Mouse (Mus musculus) kidney, adult 9 months (tissue): ENCODE measurements around the gene Hcn4.

Experiments used
- DNase-seq: peaks from one replicate; pipeline ENCODE4 v3.0.0; 2022

Gene Hcn4

GRCm38 (mm10) chr9:58823139-58823917 is at the start of gene Hcn4:
Hcn4 (plus strand) TSS chr9:58823412.
- DNase-seq: no peak

DNA sequence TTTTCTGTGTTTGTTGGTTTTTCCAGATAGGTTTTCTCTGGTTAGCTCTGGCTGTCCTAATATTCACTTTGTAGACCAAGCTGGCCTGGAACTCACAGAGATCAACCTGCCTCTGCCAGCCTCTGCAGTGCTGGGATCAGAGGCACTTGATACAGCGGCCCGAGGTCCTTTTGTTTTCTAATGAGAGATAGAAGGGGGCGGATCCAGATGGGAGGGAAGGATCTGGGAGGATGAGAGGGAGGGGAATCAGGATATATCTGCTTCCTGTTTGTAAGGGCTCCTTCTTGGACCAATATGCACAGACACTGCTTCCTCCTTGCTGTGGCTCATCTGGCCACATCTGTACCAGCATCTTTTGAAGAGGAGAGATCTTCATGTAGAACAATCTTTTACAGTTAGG is 48.5 kb upstream of the Hcn4 start:
- DNase-seq: no peak

DNA sequence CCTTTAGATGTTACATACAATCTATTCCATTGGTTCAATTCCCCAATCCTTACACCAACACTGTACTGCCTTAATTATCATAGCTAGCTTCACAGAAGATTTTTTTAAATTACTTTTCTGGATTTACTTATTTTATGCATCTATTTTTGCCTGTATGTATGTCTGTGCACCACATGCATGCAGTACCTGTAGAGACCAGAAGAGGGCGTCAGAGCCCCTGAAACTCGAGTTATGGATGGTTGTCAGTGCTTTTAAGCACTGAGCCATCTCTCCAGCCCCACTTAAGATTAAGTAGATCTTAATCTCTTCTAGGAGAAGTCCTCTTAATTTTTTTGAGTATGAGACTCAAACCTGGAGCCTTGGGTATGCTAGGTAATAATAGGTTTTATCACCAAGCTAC is 47.8 kb upstream of the Hcn4 start:
- DNase-seq: peak; percentile 7

DNA sequence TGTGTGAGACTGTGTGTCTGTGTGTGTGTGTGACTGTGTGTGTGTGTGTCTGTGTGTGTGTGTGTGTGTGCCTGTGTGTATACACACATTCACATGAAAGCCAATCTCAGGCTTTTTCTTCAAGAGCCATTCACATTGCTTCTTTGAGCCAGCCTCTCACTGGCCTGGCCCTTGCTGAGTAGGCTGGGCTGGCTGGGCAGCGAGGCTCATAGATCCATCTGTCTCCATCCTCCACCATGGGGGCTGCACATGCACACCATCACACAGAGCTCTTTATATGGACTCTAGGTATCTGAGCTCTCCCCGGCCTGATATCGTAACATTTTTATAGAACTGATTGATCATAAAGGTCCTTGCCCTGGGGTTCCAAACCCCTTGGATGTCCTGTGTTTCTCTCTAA is 33.7 kb upstream of the Hcn4 start:
- no peak for DNase-seq

DNA sequence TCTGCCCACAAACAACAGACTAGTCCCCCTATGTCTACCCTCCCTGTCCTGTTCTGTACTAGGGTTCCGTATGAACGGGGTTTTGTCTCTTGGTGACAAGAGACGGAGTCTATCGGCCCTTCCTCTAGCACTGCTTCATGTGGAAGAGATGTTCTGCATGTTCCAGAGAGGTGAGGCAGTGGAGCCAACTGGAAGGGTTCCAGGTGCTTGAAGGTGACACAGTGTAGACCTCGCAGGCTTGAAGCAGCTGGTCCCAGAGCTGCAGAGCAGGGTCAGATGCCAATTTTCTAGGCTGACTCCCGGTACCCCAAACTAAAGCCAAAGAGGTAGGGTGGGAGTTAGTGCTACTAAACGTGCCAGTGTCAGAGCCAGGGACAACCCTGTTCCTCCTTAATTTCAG is 25.1 kb upstream of the Hcn4 start:
- no peak for DNase-seq

GRCm38 (mm10) chr9:58801441-58801840 is 21.8 kb upstream of the Hcn4 start:
- no peak for DNase-seq

GRCm38 (mm10) chr9:58802294-58802693 is 20.9 kb upstream of the Hcn4 start:
- DNase-seq: peak; percentile 17

DNA sequence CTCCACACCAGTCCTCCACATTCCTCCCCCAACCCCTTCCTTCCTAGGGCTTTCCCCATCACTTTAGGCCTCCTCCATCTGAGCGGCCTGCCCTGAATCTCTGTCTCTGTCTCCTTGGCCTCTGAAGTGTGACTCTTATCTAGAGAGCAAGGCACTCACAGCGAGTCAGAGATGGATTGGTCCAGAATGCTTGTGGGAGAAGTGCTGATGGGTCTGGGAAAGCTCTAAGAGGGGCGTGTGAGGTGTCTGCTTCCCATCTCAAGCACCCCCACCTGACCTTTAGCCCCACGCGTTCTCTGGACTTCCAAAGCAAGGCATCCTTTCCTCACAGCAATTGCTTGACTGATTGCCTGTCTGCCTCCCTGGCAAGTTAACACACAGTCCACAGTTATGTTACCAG is 20.4 kb upstream of the Hcn4 start:
- no peak for DNase-seq

DNA sequence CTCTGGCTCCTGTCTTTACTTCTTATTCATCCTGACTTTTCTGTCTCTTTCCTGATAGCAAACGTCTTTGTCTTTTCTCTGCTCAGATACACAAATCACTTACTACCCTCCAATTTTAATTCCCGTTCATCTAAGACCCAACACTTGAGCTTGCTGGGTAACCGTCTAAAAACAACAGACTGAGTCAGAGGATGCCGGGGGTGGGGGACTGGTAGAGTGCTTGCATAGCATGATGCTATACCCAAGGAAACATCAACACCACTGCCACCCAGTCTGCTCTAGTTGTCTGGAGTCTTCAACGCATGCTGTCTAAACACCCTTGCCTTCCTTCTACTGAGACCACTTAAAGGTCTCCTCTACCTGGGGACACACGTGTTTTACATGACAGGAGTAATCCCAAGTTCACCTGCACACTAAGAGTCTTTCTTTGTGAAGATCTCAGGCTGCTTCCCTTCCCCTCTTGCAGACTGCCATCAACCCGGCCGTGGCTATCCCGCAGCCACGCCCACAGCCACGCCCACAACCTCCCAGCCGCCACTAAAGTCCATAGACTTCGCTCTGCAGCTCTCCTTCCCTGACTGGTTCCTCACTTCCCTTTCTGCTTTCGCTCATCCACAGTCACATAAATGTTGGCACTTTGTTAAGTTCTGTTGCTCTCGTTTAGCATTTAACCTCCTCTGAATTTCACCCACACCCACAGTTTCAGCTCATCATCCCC is 17.5 kb upstream of the Hcn4 start:
- peak; percentile 68 for DNase-seq

DNA sequence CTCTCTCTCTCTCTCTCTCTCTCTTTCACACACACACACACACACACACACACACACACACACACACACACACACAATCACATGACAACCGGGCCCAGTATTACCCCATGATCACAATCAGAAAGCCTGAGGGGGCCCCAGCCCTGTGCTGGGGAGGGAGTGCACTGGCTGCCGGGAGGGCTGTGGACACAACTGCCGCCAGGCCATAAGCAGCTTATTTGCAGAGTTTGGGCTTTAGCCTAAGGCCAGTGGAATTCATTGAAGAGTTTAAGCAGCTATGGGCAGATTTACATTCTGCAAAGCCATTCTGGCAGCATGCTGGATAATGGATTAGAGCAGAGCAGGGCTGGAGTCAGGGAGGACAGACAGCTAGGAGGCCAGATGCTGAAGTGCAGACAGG is 12.0 kb upstream of the Hcn4 start:
- no peak for DNase-seq

DNA sequence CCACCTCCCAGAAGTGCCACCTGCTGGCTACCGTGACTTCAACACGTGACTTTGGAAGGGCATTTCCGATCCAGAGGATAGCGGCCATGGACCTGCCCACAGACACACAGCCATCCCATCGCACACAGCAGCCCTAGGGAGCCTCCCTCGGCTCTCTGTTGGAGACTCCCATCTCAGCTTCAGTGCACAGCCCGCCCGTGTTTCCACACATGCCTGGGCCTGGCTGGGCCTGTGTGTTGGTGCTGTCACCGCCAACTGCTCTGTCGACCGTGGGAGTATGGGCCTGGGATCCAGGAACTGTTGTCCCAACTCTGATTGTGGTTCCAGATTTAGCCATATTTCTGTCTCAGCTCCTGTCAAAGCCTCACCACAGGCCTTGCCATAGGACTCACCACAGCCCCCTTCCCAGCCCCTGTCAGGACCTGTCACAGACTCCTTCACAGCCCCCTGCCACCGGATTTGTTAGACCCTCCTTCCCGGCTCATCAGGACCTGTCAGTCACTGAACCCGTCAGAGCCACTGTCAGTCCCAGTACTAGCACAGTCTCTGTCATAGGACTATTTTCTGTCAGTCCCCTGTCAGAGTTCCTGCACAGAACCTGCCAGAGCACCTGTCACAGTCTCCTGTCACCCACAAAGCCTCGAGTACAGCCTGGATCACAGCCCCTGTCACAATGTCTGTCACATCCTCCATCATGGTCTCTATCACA is 7.5 kb upstream of the Hcn4 start:
- DNase-seq: no peak

- peak; percentile 9 for DNase-seq
These were observed 6.8 kb upstream of the Hcn4 start for GRCm38 (mm10) chr9:58816458-58816857.

GRCm38 (mm10) chr9:58817676-58818075 is 5.5 kb upstream of the Hcn4 start:
- DNase-seq: no peak

DNA sequence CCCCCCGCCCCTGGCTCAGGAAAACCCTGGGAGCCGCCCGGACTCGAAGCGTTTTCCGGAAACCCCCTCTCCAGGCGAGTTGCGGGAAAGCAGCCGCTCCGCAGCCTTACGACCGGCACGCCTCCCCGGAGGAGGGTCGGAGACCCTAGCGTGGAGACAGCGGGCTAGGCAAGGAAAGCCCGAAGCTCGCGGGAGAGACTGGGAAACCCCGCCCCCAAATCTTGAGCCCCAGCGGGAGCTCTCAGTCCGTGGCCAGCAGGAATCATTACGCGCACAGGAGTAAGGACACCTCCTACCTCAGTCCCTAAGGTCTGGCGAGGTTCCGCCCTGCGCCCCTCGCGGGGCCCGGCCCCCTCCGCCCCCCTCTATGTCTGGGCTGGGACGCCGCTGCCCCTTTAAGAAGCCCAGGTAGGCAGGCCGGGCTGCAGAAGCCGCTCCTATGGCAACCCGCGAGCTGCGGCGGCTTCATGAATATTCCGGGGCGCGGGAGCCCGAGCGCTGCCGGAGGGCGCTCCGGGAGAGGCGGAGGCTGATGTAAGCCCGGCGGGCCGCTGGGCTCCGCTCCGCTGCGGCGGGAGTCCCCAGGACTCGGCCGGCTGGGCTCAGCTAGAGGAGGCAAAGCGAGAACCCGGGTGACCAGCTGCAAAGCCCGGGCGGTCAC is 651 bp upstream of the Hcn4 start:
- peak; percentile 35 for DNase-seq

DNA sequence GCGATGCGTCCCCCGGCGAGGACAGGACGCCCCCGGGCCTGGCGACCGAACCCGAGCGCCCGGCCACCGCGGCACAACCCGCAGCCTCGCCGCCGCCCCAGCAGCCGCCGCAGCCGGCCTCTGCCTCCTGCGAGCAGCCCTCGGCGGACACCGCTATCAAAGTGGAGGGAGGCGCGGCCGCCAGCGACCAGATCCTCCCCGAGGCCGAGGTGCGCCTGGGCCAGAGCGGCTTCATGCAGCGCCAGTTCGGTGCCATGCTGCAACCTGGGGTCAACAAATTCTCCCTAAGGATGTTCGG is 655 bp downstream of the Hcn4 start:
- DNase-seq: no peak

- no peak for DNase-seq
These were observed 6.4 kb downstream of the Hcn4 start for GRCm38 (mm10) chr9:58829627-58830026.

- DNase-seq: peak; percentile 52
These were observed 9.7 kb downstream of the Hcn4 start for GRCm38 (mm10) chr9:58832939-58833338.

GRCm38 (mm10) chr9:58837174-58837573 is 14.0 kb downstream of the Hcn4 start:
- DNase-seq: no peak

- DNase-seq: no peak
These were observed 15.3 kb downstream of the Hcn4 start for GRCm38 (mm10) chr9:58838504-58838903.

- peak; percentile 63 for DNase-seq
These were observed 18.4 kb downstream of the Hcn4 start for GRCm38 (mm10) chr9:58841655-58842054.

GRCm38 (mm10) chr9:58844597-58844996 is 21.4 kb downstream of the Hcn4 start:
- DNase-seq: no peak

- DNase-seq: no peak
These were observed 23.8 kb downstream of the Hcn4 start for GRCm38 (mm10) chr9:58847008-58847407.

GRCm38 (mm10) chr9:58847676-58848075 is 24.5 kb downstream of the Hcn4 start:
- no peak for DNase-seq
